Mouse (Mus musculus) forebrain, embryonic 13.5 days (tissue): ENCODE measurements around the gene Nphs1. TPM values are rescaled to one million over a fixed set of nuclear protein-coding genes. Genes with fewer than 3 reads are reported as not detected.

Experiments
- ATAC-seq: fragments of 200-750 bp; cut with Nextera tagmentation; 2 replicates; pipeline ENCODE4 v1.8.0; 2017
- H3K27ac ChIP-seq: fragments of 300-500 bp; sonication (generic); 2 replicates; pipeline ENCODE4 v1.5.1; 2015; ENCODE audit warnings: inconsistent platforms, mild to moderate bottlenecking, moderate library complexity
- H3K27me3 ChIP-seq: fragments of 300-500 bp; sonication (generic); 2 replicates; pipeline ENCODE4 v1.6.1; 2015; ENCODE audit warnings: mild to moderate bottlenecking, inconsistent platforms
- H3K36me3 ChIP-seq: fragments of 300-500 bp; sonication (generic); 2 replicates; pipeline ENCODE4 v1.6.1; 2015; ENCODE audit warnings: mild to moderate bottlenecking, inconsistent platforms; ENCODE audit not compliant: poor library complexity, severe bottlenecking
- H3K4me1 ChIP-seq: fragments of 300-500 bp; sonication (generic); 2 replicates; pipeline ENCODE4 v1.6.1; 2015; ENCODE audit warnings: inconsistent platforms
- H3K4me2 ChIP-seq: fragments of 300-500 bp; sonication (generic); 2 replicates; pipeline ENCODE4 v1.6.1; 2015; ENCODE audit warnings: inconsistent platforms, mild to moderate bottlenecking, moderate library complexity
- H3K4me3 ChIP-seq: fragments of 300-500 bp; sonication (generic); 2 replicates; pipeline ENCODE4 v1.5.1; 2015; ENCODE audit warnings: mild to moderate bottlenecking, inconsistent platforms
- H3K9ac ChIP-seq: fragments of 300-500 bp; sonication (generic); 2 replicates; pipeline ENCODE4 v1.6.1; 2015; ENCODE audit warnings: mild to moderate bottlenecking, inconsistent platforms
- H3K9me3 ChIP-seq: fragments of 300-500 bp; sonication (generic); replicated peaks from 2 replicates; pipeline ENCODE4 v1.6.1; 2016; ENCODE audit warnings: inconsistent platforms
- WGBS: fragments of 180-500 bp; shearing (Covaris S2); methylation state at CpG from one replicate; pipeline ENCODE4 v1.1.7; 2015; 5-methylcytosine and 5-hydroxymethylcytosine counted together
- polyA plus RNA-seq: library from polyadenylated mRNA; unstranded; fragments of >200 nt; fragmentation: Nextera tagmentation; extraction: Ambion mirVana; gene quantifications from 2 replicates; pipeline ENCODE4 v1.2.1, GENCODE M21; 2015

Nphs1 gene
- polyA plus RNA-seq, 1 experiment from 2014 or later: 0.15 TPM

- H3K4me1 ChIP-seq: no peaks in the 10 kb centered on the region
- H3K36me3 ChIP-seq: no peaks in the 10 kb centered on the region
- 77% methylated on average over 4 of the region's 4 CpGs for WGBS
- no peak overlapping the region for H3K27ac ChIP-seq
- no peak overlapping the region for H3K4me3 ChIP-seq
- no peaks in the 10 kb centered on the region for H3K9me3 ChIP-seq
- H3K27me3 ChIP-seq: no peaks in the 10 kb centered on the region
- H3K9ac ChIP-seq: no peak overlapping the region
- ATAC-seq: no peak
- no peak overlapping the region for H3K4me2 ChIP-seq
Measured at GRCm38 (mm10) chr7:30508061-30508460, 49.9 kb downstream of the Nphs1 start.

- WGBS: 56% methylated on average over 24 of the region's 24 CpGs
- H3K27me3 ChIP-seq: no peaks in the 10 kb centered on the region
- H3K4me3 ChIP-seq: no peak overlapping the region
- no peaks in the 10 kb centered on the region for H3K36me3 ChIP-seq
- H3K9ac ChIP-seq: no peak overlapping the region
- no peak overlapping the region for H3K4me2 ChIP-seq
- no peak for ATAC-seq
- 0 out of 2 replicates have a peak, but pooled peaks cover under 1% of the 10 kb centered on the region for H3K4me1 ChIP-seq
- H3K27ac ChIP-seq: no peak overlapping the region
- H3K9me3 ChIP-seq: no peaks in the 10 kb centered on the region
Measured at GRCm38 (mm10) chr7:30515003-30515760, 57.1 kb downstream of the Nphs1 start.

GRCm38 (mm10) chr7:30518325-30518724 lies 60.2 kb downstream of the Nphs1 start:
- 0 out of 2 replicates have a peak, but pooled peaks cover 13% of the 10 kb centered on the region for H3K4me1 ChIP-seq
- H3K9ac ChIP-seq: no peak overlapping the region
- no peak overlapping the region for H3K4me2 ChIP-seq
- 46% methylated on average over 8 of the region's 8 CpGs for WGBS
- no peaks in the 10 kb centered on the region for H3K27me3 ChIP-seq
- H3K27ac ChIP-seq: no peak overlapping the region
- H3K4me3 ChIP-seq: no peak overlapping the region
- H3K36me3 ChIP-seq: peaks cover 15% of the 10 kb centered on the region
- ATAC-seq: no peak
- H3K9me3 ChIP-seq: no peaks in the 10 kb centered on the region

GRCm38 (mm10) chr7:30520396-30520795 lies 62.3 kb downstream of the Nphs1 start:
- peak; percentile 26 for ATAC-seq

GRCm38 (mm10) chr7:30520856-30521255 lies 62.7 kb downstream of the Nphs1 start:
- Histone ChIP-seq H3K9me3 (no peaks in the 10 kb centered on the region), H3K4me3 (no peak overlapping the region), H3K4me1 (peaks cover 13% of the 10 kb centered on the region; the same call in 1 of the 2 replicates), H3K36me3 (peaks cover 41% of the 10 kb centered on the region), H3K9ac (no peak overlapping the region), H3K4me2 (no peak overlapping the region), H3K27ac (peak overlapping the region; percentile 44; the same call in 1 of the 2 replicates), H3K27me3 (no peaks in the 10 kb centered on the region)
- 76% methylated on average over 5 of the region's 5 CpGs for WGBS
- ATAC-seq: peak; percentile 7; the same call in 1 of the 2 replicates

More at GRCm38 (mm10) chr7:30520396-30520795, 62.3 kb downstream of the Nphs1 start:
- Histone ChIP-seq H3K36me3 (peaks cover 36% of the 10 kb centered on the region), H3K4me3 (no peak overlapping the region), H3K9me3 (no peaks in the 10 kb centered on the region), H3K27me3 (no peaks in the 10 kb centered on the region), H3K4me2 (no peak overlapping the region), H3K9ac (peak overlapping the region; percentile 14), H3K27ac (no peak overlapping the region), H3K4me1 (0 out of 2 replicates have a peak, but pooled peaks cover 13% of the 10 kb centered on the region)
- WGBS: 64% methylated on average over 4 of the region's 4 CpGs

GRCm38 (mm10) chr7:30522871-30523270 lies 64.8 kb downstream of the Nphs1 start:
- ATAC-seq: no peak
- Histone ChIP-seq H3K27ac (no peak overlapping the region; the same call in 1 of the 2 replicates), H3K9ac (no peak overlapping the region), H3K4me1 (peaks cover 24% of the 10 kb centered on the region), H3K9me3 (no peaks in the 10 kb centered on the region), H3K27me3 (no peaks in the 10 kb centered on the region), H3K4me3 (no peak overlapping the region), H3K4me2 (no peak overlapping the region), H3K36me3 (peaks cover 61% of the 10 kb centered on the region)
- 81% methylated on average over 10 of the region's 10 CpGs for WGBS

- Histone ChIP-seq H3K36me3 (peaks cover 77% of the 10 kb centered on the region), H3K9ac (no peak overlapping the region)
Measured at GRCm38 (mm10) chr7:30524487-30524886, 66.4 kb downstream of the Nphs1 start.

GRCm38 (mm10) chr7:30525954-30526353 lies 67.8 kb downstream of the Nphs1 start:
- peak overlapping the region; percentile 34; the same call in 1 of the 2 replicates for H3K9ac ChIP-seq
- WGBS: 29% methylated on average over 10 of the region's 10 CpGs
- H3K4me3 ChIP-seq: no peak overlapping the region
- H3K27me3 ChIP-seq: no peaks in the 10 kb centered on the region
- H3K36me3 ChIP-seq: peaks cover 91% of the 10 kb centered on the region
- H3K9me3 ChIP-seq: no peaks in the 10 kb centered on the region
- peaks cover 16% of the 10 kb centered on the region for H3K4me1 ChIP-seq
- H3K27ac ChIP-seq: no peak overlapping the region
- no peak overlapping the region for H3K4me2 ChIP-seq
- no peak for ATAC-seq

More at GRCm38 (mm10) chr7:30524487-30524886, 66.4 kb downstream of the Nphs1 start:
- no peak for ATAC-seq
- H3K27me3 ChIP-seq: no peaks in the 10 kb centered on the region
- WGBS: 84% methylated on average over 6 of the region's 6 CpGs
- H3K4me3 ChIP-seq: no peak overlapping the region
- no peak overlapping the region for H3K4me2 ChIP-seq
- H3K27ac ChIP-seq: no peak overlapping the region
- H3K9me3 ChIP-seq: no peaks in the 10 kb centered on the region
- H3K4me1 ChIP-seq: peaks cover 24% of the 10 kb centered on the region

GRCm38 (mm10) chr7:30526399-30526798 lies 68.3 kb downstream of the Nphs1 start:
- Histone ChIP-seq H3K36me3 (peaks cover 96% of the 10 kb centered on the region), H3K27ac (no peak overlapping the region), H3K27me3 (no peaks in the 10 kb centered on the region), H3K4me1 (peaks cover 17% of the 10 kb centered on the region), H3K9me3 (no peaks in the 10 kb centered on the region), H3K4me2 (no peak overlapping the region), H3K4me3 (no peak overlapping the region), H3K9ac (peak overlapping the region; percentile 34)
- no peak for ATAC-seq
- WGBS: 27% methylated on average over 17 of the region's 17 CpGs

- H3K9me3 ChIP-seq: no peaks in the 10 kb centered on the region
- 0 out of 2 replicates have a peak overlapping the region, but pooled peaks have one; percentile 34 for H3K9ac ChIP-seq
- H3K27me3 ChIP-seq: no peaks in the 10 kb centered on the region
- H3K27ac ChIP-seq: no peak overlapping the region
- no peak for ATAC-seq
- H3K4me2 ChIP-seq: no peak overlapping the region
- H3K4me1 ChIP-seq: peaks cover 21% of the 10 kb centered on the region
- H3K4me3 ChIP-seq: no peak overlapping the region
- H3K36me3 ChIP-seq: peaks cover 100% of the 10 kb centered on the region
- WGBS: 82% methylated on average over 14 of the region's 14 CpGs
Measured at GRCm38 (mm10) chr7:30526981-30527380, 68.9 kb downstream of the Nphs1 start.

GRCm38 (mm10) chr7:30531291-30531815 lies 73.2 kb downstream of the Nphs1 start:
- no peak for ATAC-seq
- Histone ChIP-seq H3K27me3 (no peaks in the 10 kb centered on the region), H3K36me3 (peaks cover 70% of the 10 kb centered on the region), H3K27ac (no peak overlapping the region), H3K9me3 (no peaks in the 10 kb centered on the region), H3K4me1 (peaks cover 46% of the 10 kb centered on the region), H3K4me3 (peak overlapping the region; percentile 15), H3K4me2 (peak overlapping the region; percentile 94; the same call in 1 of the 2 replicates), H3K9ac (peak overlapping the region; percentile 91)
- 84% methylated on average over 9 of the region's 9 CpGs for WGBS

- Histone ChIP-seq H3K9me3 (no peaks in the 10 kb centered on the region), H3K4me2 (peak overlapping the region; percentile 94), H3K27me3 (no peaks in the 10 kb centered on the region), H3K4me3 (peak overlapping the region; percentile 77), H3K4me1 (peaks cover 40% of the 10 kb centered on the region), H3K27ac (no peak overlapping the region), H3K9ac (peak overlapping the region; percentile 91), H3K36me3 (peaks cover 55% of the 10 kb centered on the region)
- ATAC-seq: no peak
- WGBS: 12% methylated on average over 8 of the region's 8 CpGs
Measured at GRCm38 (mm10) chr7:30532931-30533330, 74.8 kb downstream of the Nphs1 start.
